15 mouse cellular contexts compared by ENCODE assay signal in genomic region chr12:16934423-16934822, GRCm38 (mm10).
"Had no signal": no experiment of that assay in that cellular context is flagged by ENCODE, and none has a peak within 500 bp of the region (broad histone marks: within the 10 kb centered on the region; RNA-seq: fewer than 3 reads in every experiment).

No protein-coding gene starts in this region.

- H3K27me3 ChIP-seq: neural tube, embryonic 15.5 days; stomach, embryonic 15.5 days had no signal

- H3K4me2 ChIP-seq: neural tube, embryonic 15.5 days; stomach, embryonic 15.5 days had no signal

- H3K9me3 ChIP-seq: neural tube, embryonic 15.5 days; stomach, embryonic 15.5 days had no signal

- H3K9ac ChIP-seq: neural tube, embryonic 15.5 days; stomach, embryonic 15.5 days had no signal

- DNase-seq: retina, postnatal 1 day; right cerebral cortex, adult 18-20 months; right cerebral cortex, postnatal 14 days; right cerebral cortex, postnatal 25 days; right cerebral cortex, postnatal 4 days; spleen, adult 18-20 months; thymus, adult 18-20 months; thymus, adult 2 months; thymus, postnatal 14 days; thymus, postnatal 25 days; thymus, postnatal 36 days; thymus, postnatal 4 days had no signal

- H3K4me3 ChIP-seq: neural tube, embryonic 15.5 days; stomach, embryonic 15.5 days had no signal

- H3K4me1 ChIP-seq: neural tube, embryonic 15.5 days; stomach, embryonic 15.5 days had no signal

- H3K36me3 ChIP-seq: neural tube, embryonic 15.5 days had no signal

- H3K27ac ChIP-seq: neural tube, embryonic 15.5 days; stomach, embryonic 15.5 days; stomach, postnatal 0 days had no signal
